Mouse (Mus musculus): ENCODE measurements around the gene Egln1. TPM values are rescaled to one million over a fixed set of nuclear protein-coding genes. Genes with fewer than 3 reads are reported as not detected.

Egln1 gene
- total RNA-seq, 1 experiment from 2014 or later = 24.0 TPM

- ATAC-seq (replicated peaks in 1 of 2; ENCODE audit: insufficient read depth in 1 of 2, low FRiP score in 2 of 2, low TSS enrichment in 1 of 2, low read depth in 1 of 2, poor library complexity in 2 of 2, severe bottlenecking in 2 of 2) = peak; percentile 17 to 31; a peak in 2 of 4 replicates
Measured at GRCm38 (mm10) chr8:124921369-124922279, 27.5 kb downstream of the Egln1 start.

- no peak for ATAC-seq (replicated peaks in 1 of 2; ENCODE audit: insufficient read depth in 1 of 2, low FRiP score in 2 of 2, low TSS enrichment in 1 of 2, low read depth in 1 of 2, poor library complexity in 2 of 2, severe bottlenecking in 2 of 2)
Measured at GRCm38 (mm10) chr8:124917741-124918484, 31.2 kb downstream of the Egln1 start.

- ATAC-seq (replicated peaks in 1 of 2; ENCODE audit: insufficient read depth in 1 of 2, low FRiP score in 2 of 2, low TSS enrichment in 1 of 2, low read depth in 1 of 2, poor library complexity in 2 of 2, severe bottlenecking in 2 of 2) = no peak
Measured at GRCm38 (mm10) chr8:124914061-124914460, 35.1 kb downstream of the Egln1 start.

GRCm38 (mm10) chr8:124911938-124912872 lies 36.9 kb downstream of the Egln1 start:
- peak in 1 of 2 experiments; percentile 23; a peak in 1 of 4 replicates for ATAC-seq (replicated peaks in 1 of 2; ENCODE audit: insufficient read depth in 1 of 2, low FRiP score in 2 of 2, low TSS enrichment in 1 of 2, low read depth in 1 of 2, poor library complexity in 2 of 2, severe bottlenecking in 2 of 2)

GRCm38 (mm10) chr8:124910349-124910748 lies 38.8 kb downstream of the Egln1 start:
- ATAC-seq (replicated peaks in 1 of 2; ENCODE audit: insufficient read depth in 1 of 2, low FRiP score in 2 of 2, low TSS enrichment in 1 of 2, low read depth in 1 of 2, poor library complexity in 2 of 2, severe bottlenecking in 2 of 2) = no peak

GRCm38 (mm10) chr8:124909936-124910335 lies 39.2 kb downstream of the Egln1 start:
- no peak for ATAC-seq (replicated peaks in 1 of 2; ENCODE audit: insufficient read depth in 1 of 2, low FRiP score in 2 of 2, low TSS enrichment in 1 of 2, low read depth in 1 of 2, poor library complexity in 2 of 2, severe bottlenecking in 2 of 2)

- ATAC-seq (replicated peaks in 1 of 2; ENCODE audit: insufficient read depth in 1 of 2, low FRiP score in 2 of 2, low TSS enrichment in 1 of 2, low read depth in 1 of 2, poor library complexity in 2 of 2, severe bottlenecking in 2 of 2) = no peak
Measured at GRCm38 (mm10) chr8:124905482-124905881, 43.6 kb downstream of the Egln1 start.

GRCm38 (mm10) chr8:124903198-124903597 lies 45.9 kb downstream of the Egln1 start:
- no peak for ATAC-seq (replicated peaks in 1 of 2; ENCODE audit: insufficient read depth in 1 of 2, low FRiP score in 2 of 2, low TSS enrichment in 1 of 2, low read depth in 1 of 2, poor library complexity in 2 of 2, severe bottlenecking in 2 of 2)

- no peak for ATAC-seq (replicated peaks in 1 of 2; ENCODE audit: insufficient read depth in 1 of 2, low FRiP score in 2 of 2, low TSS enrichment in 1 of 2, low read depth in 1 of 2, poor library complexity in 2 of 2, severe bottlenecking in 2 of 2)
Measured at GRCm38 (mm10) chr8:124898251-124898905, 50.7 kb downstream of the Egln1 start.

GRCm38 (mm10) chr8:124897386-124898250 lies 51.5 kb downstream of the Egln1 start, which contains the start of the genes Exoc8 and Sprtn:
Exoc8 (minus strand) TSS chr8:124897705.
Sprtn (plus strand) TSS chr8:124897886.
- ATAC-seq (replicated peaks in 1 of 2; ENCODE audit: insufficient read depth in 1 of 2, low FRiP score in 2 of 2, low TSS enrichment in 1 of 2, low read depth in 1 of 2, poor library complexity in 2 of 2, severe bottlenecking in 2 of 2) = peak; percentile 72 to 80

- ATAC-seq (replicated peaks in 1 of 2; ENCODE audit: insufficient read depth in 1 of 2, low FRiP score in 2 of 2, low TSS enrichment in 1 of 2, low read depth in 1 of 2, poor library complexity in 2 of 2, severe bottlenecking in 2 of 2) = peak; percentile 48 to 58
Measured at GRCm38 (mm10) chr8:124896632-124897385, 52.3 kb downstream of the Egln1 start.

GRCm38 (mm10) chr8:124896010-124896631 lies 53.0 kb downstream of the Egln1 start:
- ATAC-seq (replicated peaks in 1 of 2; ENCODE audit: insufficient read depth in 1 of 2, low FRiP score in 2 of 2, low TSS enrichment in 1 of 2, low read depth in 1 of 2, poor library complexity in 2 of 2, severe bottlenecking in 2 of 2) = no peak

GRCm38 (mm10) chr8:124892596-124892995 lies 56.5 kb downstream of the Egln1 start:
- ATAC-seq (replicated peaks in 1 of 2; ENCODE audit: insufficient read depth in 1 of 2, low FRiP score in 2 of 2, low TSS enrichment in 1 of 2, low read depth in 1 of 2, poor library complexity in 2 of 2, severe bottlenecking in 2 of 2) = no peak

GRCm38 (mm10) chr8:124888385-124888784 lies 60.7 kb downstream of the Egln1 start:
- ATAC-seq (replicated peaks in 1 of 2; ENCODE audit: insufficient read depth in 1 of 2, low FRiP score in 2 of 2, low TSS enrichment in 1 of 2, low read depth in 1 of 2, poor library complexity in 2 of 2, severe bottlenecking in 2 of 2) = no peak
